Mouse (Mus musculus): Measurements from ENCODE around the gene Rasgrf1.

- TF ChIP-seq CTCF (IDR thresholded peaks at IDR 0.05; ENCODE audit: control insufficient read depth, insufficient read depth, low read length) (no peak), POLR2A (IDR thresholded peaks at IDR 0.05; ENCODE audit: borderline replicate concordance, control insufficient read depth, low read depth, low read length) (no peak)
Observed at GRCm38 (mm10) chr9:90055911-90056310, 146.2 kb downstream of the Rasgrf1 start.

All from bone marrow, adult 2 months (tissue).